Mouse (Mus musculus): ENCODE results near the gene Cdcp1.
A peak's percentile ranks its signal among the peaks of the same experiment; 100 is the strongest.

Gene Cdcp1

GRCm38 (mm10) chr9:123215621-123216440 is at the start of gene Cdcp1:
Gene Cdcp1, minus strand, starts transcription at chr9:123216038.
- no peak for DNase-seq

DNA sequence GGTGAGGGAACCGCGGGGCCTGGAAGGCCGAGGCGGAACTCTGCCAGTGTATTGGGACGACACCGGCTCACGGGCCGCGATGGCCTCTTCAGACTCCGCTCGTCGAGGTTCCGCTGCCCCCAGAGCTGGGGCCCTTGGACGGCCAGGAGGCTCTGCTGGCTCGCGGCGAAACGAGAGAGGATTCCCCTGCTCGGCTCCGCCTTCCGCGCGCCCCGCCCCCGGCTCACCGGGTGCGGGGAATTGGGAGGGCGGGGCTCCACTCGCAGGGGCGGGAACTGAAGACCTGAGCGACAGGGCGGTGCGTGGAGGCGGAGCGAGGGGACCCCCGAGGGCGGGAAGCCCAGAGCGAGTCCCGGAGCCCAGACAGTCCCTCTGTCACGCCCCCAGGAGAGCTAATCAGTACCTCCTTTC is 44.8 kb upstream of the Cdcp1 start, which contains the start of gene Tmem158:
Gene Tmem158 (minus strand): TSS at position 154 of the 411 bp plus-strand sequence.
- peak; percentile 73 for DNase-seq

- DNase-seq: peak; percentile 80
Measured at GRCm38 (mm10) chr9:123259896-123260610, 44.2 kb upstream of the Cdcp1 start.

DNA sequence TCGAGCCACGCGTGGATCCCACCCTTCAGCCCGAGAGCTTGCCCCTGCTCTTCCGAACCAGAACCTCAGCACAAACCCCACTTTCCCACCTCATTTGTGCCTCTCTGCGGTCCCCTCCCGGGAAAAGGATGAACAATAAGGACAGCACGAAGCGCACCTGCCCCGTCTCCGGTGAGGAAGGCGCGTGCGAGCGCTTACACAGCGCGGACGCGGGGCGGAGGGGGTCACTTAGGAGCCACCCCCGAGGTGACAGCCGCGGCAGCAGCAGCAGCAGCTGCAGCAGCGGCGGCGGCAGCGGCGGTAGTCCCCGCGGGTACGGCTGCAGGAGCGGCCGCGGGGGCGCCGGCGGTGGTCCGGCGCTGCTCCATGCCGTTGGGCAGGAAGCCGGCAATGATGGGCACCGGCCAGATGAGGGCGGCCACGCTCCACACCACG is 43.6 kb upstream of the Cdcp1 start:
- no peak for DNase-seq

DNA sequence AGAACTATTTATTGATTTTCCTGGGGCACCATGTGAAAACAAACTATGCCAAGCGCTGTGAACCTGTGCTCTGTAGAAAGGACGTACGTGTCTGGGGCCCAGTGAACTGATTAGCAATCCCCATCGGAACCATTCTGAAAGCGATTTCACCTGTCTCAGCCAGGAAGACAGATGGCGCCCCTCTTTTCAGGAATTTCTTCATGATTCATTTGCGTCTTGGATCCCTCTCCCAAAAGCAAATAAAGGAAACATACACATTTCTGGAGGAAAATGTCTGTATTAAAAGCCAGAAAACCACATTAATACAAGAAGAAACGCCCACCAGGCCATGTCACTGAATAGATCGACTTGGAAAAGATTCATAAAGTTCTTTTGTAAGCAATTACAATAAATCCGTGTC is 43.0 kb upstream of the Cdcp1 start:
- DNase-seq: peak; percentile 5

DNA sequence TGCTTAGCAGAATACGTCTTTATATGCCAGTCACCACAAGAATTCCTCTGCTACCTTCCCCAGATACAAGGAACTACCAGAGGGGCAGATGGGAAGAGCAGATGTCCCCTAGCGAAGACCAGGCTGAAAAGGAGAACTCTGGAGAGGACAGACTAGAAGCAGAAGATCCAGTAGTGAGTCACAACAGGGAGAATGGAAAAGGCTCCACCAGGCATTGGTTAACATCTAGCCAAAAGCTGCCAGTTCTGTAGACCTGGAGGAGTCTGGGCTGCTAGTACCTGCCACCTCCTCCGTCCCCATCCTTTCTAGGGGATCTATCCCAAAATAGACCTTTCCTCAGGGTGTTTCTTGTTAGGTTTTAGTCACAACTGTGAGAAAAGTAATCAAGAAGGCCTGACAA is 39.9 kb upstream of the Cdcp1 start:
- DNase-seq: no peak

DNA sequence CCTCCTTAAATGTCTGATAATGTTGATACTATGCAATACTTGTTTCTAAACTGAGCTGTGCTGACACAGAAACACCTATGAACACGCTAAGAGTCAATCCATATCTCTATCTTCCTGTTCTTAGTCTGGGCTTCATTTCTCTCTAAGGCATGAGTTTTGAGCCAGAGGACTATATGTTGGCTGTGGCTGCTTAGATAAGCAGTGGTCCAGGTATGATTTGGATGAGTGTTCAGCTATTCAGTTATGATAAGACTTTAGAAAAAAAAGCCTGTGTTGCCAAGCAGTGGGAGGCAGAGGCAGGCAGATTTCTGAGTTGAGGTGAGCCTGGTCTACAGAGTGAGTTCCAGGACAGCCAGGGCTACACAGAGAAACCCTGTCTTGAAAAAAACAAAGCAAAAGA is 32.2 kb upstream of the Cdcp1 start:
- DNase-seq: no peak

GRCm38 (mm10) chr9:123245146-123245545 is 29.3 kb upstream of the Cdcp1 start:
- DNase-seq: no peak

- no peak for DNase-seq
Measured at GRCm38 (mm10) chr9:123243988-123244387, 28.1 kb upstream of the Cdcp1 start.

DNA sequence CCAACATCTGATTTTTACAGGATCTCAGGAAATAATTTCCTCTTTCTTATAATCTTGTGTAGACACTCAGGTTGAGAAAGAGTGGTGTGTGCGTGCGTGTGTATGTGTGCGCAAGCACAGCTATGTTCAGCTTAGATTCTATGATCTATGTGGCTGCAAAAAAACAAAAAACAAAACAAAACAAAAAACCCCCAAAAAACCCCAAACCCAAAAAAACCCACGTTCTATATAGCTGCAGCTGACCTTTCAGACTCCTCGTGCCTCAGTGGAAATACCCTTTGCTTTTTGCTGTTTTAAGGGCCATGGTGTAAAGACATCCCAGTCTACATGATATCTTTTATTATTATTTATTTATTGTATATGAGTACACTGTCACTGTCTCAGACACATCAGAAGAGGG is 25.4 kb upstream of the Cdcp1 start:
- DNase-seq: no peak

- DNase-seq: no peak
Measured at GRCm38 (mm10) chr9:123240751-123241150, 24.9 kb upstream of the Cdcp1 start.

GRCm38 (mm10) chr9:123240271-123240670 is 24.4 kb upstream of the Cdcp1 start:
- no peak for DNase-seq

GRCm38 (mm10) chr9:123239651-123240050 is 23.8 kb upstream of the Cdcp1 start:
- no peak for DNase-seq

- no peak for DNase-seq
Measured at GRCm38 (mm10) chr9:123238256-123239045, 22.6 kb upstream of the Cdcp1 start.

GRCm38 (mm10) chr9:123237739-123238138 is 21.9 kb upstream of the Cdcp1 start:
- no peak for DNase-seq

- no peak for DNase-seq
Measured at GRCm38 (mm10) chr9:123235621-123236020, 19.8 kb upstream of the Cdcp1 start.

- DNase-seq: no peak
Measured at GRCm38 (mm10) chr9:123229826-123230225, 14.0 kb upstream of the Cdcp1 start.

- DNase-seq: no peak
Measured at GRCm38 (mm10) chr9:123228671-123229070, 12.8 kb upstream of the Cdcp1 start.

GRCm38 (mm10) chr9:123227106-123227750 is 11.4 kb upstream of the Cdcp1 start:
- no peak for DNase-seq

- no peak for DNase-seq
Measured at GRCm38 (mm10) chr9:123224863-123225431, 9.1 kb upstream of the Cdcp1 start.

DNA sequence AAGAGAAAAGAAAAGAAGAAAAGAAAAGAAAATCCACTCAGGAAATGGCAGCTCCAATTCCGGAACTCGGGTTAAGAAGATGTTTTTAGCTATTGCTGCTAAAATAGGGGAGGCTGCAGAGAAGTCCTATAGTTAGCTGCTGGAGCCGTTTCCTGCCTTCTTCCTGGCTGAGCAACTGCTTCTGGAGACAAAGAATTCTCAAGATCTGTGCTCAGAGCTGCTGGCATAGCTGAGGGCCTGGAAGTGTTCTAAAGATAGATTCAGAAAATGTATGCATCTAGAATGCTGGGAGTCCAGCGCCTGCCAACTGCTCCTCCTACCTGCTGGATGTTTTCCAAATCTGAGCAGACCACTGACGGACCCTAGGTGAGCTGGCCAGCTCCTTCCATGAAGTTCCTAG is 4.0 kb upstream of the Cdcp1 start:
- no peak for DNase-seq

DNA sequence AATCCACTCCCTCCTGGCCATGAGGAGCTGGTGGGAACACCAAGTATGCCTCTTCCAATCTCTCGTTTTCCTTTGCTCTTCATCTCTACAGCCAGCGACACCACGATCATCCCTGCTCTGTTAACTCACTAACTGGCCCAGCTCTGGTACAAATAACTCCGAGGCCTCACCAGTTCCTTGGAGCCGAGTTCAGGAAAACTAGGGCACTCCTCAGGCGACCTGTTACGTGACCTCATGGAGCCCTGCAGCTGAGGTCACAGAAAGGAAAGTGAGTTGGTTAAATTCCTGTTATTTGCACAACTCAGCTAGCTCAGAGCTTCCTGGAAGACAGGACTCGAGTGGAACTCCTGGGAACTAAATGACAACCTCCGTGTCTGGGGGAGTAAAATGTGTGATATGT is 2.5 kb downstream of the Cdcp1 start:
- DNase-seq: no peak

Data from cerebellum, adult 9-11 months (tissue).